Mouse (Mus musculus): ENCODE measurements around the gene Dthd1. TPM values are rescaled to one million over a fixed set of nuclear protein-coding genes. Genes with fewer than 3 reads are reported as not detected.

Gene Dthd1
- not detected in 2 replicates for polyA plus RNA-seq (2012; ENCODE audit: insufficient read depth, insufficient read length, low replicate concordance, missing spikeins)

GRCm38 (mm10) chr5:62813402-62814071, at the start of gene Dthd1:
Gene Dthd1, plus strand, starts transcription at chr5:62813823.
- WGBS: 37% methylated on average over 6 of the region's 6 CpGs
- H3K27ac ChIP-seq (ENCODE audit: insufficient read depth, low read depth, low read length): no peak within 1 kb of the TSS
- H3K4me1 ChIP-seq (ENCODE audit: control insufficient read depth, insufficient read depth, low read length): no peaks in the 10 kb centered on the region
- no peak within 1 kb of the TSS for H3K4me3 ChIP-seq (ENCODE audit: insufficient read depth, low read depth, low read length)
- no peak for TF ChIP-seq CTCF (IDR thresholded peaks at IDR 0.05; ENCODE audit: insufficient read depth, low read depth, low read length)
- TF ChIP-seq POLR2A (IDR thresholded peaks at IDR 0.05; ENCODE audit: insufficient read depth, low read depth, low read length): no peak

GRCm38 (mm10) chr5:62764161-62764560, 49.5 kb upstream of the Dthd1 start:
- no peak overlapping the region for H3K4me3 ChIP-seq (ENCODE audit: insufficient read depth, low read depth, low read length)
- 41% methylated on average over 5 of the region's 5 CpGs for WGBS
- TF ChIP-seq POLR2A (IDR thresholded peaks at IDR 0.05; ENCODE audit: insufficient read depth, low read depth, low read length) (no peak), CTCF (IDR thresholded peaks at IDR 0.05; ENCODE audit: insufficient read depth, low read depth, low read length) (no peak)
- no peak overlapping the region for H3K27ac ChIP-seq (ENCODE audit: insufficient read depth, low read depth, low read length)
- peaks cover 9% of the 10 kb centered on the region for H3K4me1 ChIP-seq (ENCODE audit: control insufficient read depth, insufficient read depth, low read length)

GRCm38 (mm10) chr5:62765459-62765783, 48.2 kb upstream of the Dthd1 start:
- Histone ChIP-seq H3K4me1 (ENCODE audit: control insufficient read depth, insufficient read depth, low read length) (peaks cover 9% of the 10 kb centered on the region), H3K27ac (ENCODE audit: insufficient read depth, low read depth, low read length) (0 out of 2 replicates have a peak overlapping the region, but pooled peaks have one; percentile 65), H3K4me3 (ENCODE audit: insufficient read depth, low read depth, low read length) (peak overlapping the region; percentile 83)
- TF ChIP-seq POLR2A (IDR thresholded peaks at IDR 0.05; ENCODE audit: insufficient read depth, low read depth, low read length) (no peak), CTCF (IDR thresholded peaks at IDR 0.05; ENCODE audit: insufficient read depth, low read depth, low read length) (no peak)
- WGBS: 11% methylated on average over 5 of the region's 5 CpGs

DNA sequence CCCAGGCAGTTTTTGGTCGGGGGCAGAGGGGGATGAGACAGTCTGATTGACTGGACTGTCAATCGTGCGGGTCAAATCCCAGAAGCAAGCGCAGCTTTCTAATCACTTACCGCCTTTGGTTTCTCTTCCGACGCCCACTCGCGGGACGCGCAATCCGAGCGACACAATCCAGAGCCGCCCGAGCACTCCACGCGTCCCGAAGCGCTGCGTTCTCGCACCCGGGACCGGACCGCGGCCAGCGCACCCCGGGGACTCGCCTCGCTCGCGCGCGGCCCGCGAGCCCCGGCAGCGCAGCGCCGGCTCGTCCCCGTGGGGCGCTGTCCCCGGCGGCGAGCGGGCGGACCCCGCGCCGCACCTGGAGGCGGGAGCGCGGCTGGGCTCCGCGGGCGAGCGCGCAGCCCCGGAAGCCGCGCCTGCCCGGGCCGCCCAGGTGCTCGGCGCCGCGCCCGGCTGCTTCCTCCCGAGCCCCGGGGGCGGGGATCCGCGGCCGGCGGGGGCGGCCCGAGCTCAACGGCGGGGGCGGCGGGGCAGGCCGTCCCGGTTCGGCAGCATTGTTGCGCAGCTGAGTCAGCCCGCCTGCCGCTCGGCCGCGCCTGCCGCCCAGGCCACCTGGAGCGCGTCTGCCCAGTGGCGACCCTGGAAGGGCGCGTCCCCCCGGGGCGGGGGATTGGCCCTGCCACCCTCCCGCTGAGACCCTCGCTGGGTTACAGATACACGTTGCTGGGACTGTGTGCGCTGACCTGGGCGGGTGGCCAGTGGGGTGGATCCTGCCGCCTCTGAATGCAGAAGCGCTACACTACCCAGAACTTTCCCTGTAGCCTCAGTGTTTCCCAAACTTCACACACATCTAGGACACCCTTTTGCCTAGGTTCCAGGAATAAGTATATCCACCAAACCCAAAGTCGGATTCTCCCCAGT, 47.6 kb upstream of the Dthd1 start, which contains the start of gene Arap2:
Gene Arap2 (minus strand): TSS at position 376 of the 918 bp plus-strand sequence.
- WGBS: 12% methylated on average over 106 of the region's 106 CpGs
- Histone ChIP-seq H3K4me1 (ENCODE audit: control insufficient read depth, insufficient read depth, low read length) (peaks cover 9% of the 10 kb centered on the region), H3K27ac (ENCODE audit: insufficient read depth, low read depth, low read length) (peak within 1 kb of the TSS; percentile 65; the same call in 1 of the 2 replicates), H3K4me3 (ENCODE audit: insufficient read depth, low read depth, low read length) (peak within 1 kb of the TSS; percentile 83)
- TF ChIP-seq POLR2A (IDR thresholded peaks at IDR 0.05; ENCODE audit: insufficient read depth, low read depth, low read length) (no peak), CTCF (IDR thresholded peaks at IDR 0.05; ENCODE audit: insufficient read depth, low read depth, low read length) (no peak)

- Histone ChIP-seq H3K4me1 (ENCODE audit: control insufficient read depth, insufficient read depth, low read length) (no peaks in the 10 kb centered on the region; the same call in 1 of the 2 replicates), H3K4me3 (ENCODE audit: insufficient read depth, low read depth, low read length) (no peak overlapping the region), H3K27ac (ENCODE audit: insufficient read depth, low read depth, low read length) (no peak overlapping the region)
- TF ChIP-seq CTCF (IDR thresholded peaks at IDR 0.05; ENCODE audit: insufficient read depth, low read depth, low read length): no peak
- WGBS: 88% methylated on average over 11 of the region's 11 CpGs
Measured at GRCm38 (mm10) chr5:62771775-62772599, 41.6 kb upstream of the Dthd1 start.

GRCm38 (mm10) chr5:62777804-62778203, 35.8 kb upstream of the Dthd1 start:
- Histone ChIP-seq H3K4me3 (ENCODE audit: insufficient read depth, low read depth, low read length) (no peak overlapping the region), H3K27ac (ENCODE audit: insufficient read depth, low read depth, low read length) (no peak overlapping the region), H3K4me1 (ENCODE audit: control insufficient read depth, insufficient read depth, low read length) (no peaks in the 10 kb centered on the region)
- WGBS: 50% methylated on average over 8 of the region's 8 CpGs
- no peak for TF ChIP-seq POLR2A (IDR thresholded peaks at IDR 0.05; ENCODE audit: insufficient read depth, low read depth, low read length)
- TF ChIP-seq CTCF (IDR thresholded peaks at IDR 0.05; ENCODE audit: insufficient read depth, low read depth, low read length): no peak

GRCm38 (mm10) chr5:62778682-62779081, 34.9 kb upstream of the Dthd1 start:
- H3K27ac ChIP-seq (ENCODE audit: insufficient read depth, low read depth, low read length): no peak overlapping the region
- H3K4me1 ChIP-seq (ENCODE audit: control insufficient read depth, insufficient read depth, low read length): no peaks in the 10 kb centered on the region
- no peak overlapping the region for H3K4me3 ChIP-seq (ENCODE audit: insufficient read depth, low read depth, low read length)
- TF ChIP-seq CTCF (IDR thresholded peaks at IDR 0.05; ENCODE audit: insufficient read depth, low read depth, low read length) (no peak), POLR2A (IDR thresholded peaks at IDR 0.05; ENCODE audit: insufficient read depth, low read depth, low read length) (no peak)
- 65% methylated on average over 5 of the region's 5 CpGs for WGBS

GRCm38 (mm10) chr5:62786809-62787208, 26.8 kb upstream of the Dthd1 start:
- Histone ChIP-seq H3K4me3 (ENCODE audit: insufficient read depth, low read depth, low read length) (no peak overlapping the region), H3K27ac (ENCODE audit: insufficient read depth, low read depth, low read length) (no peak overlapping the region), H3K4me1 (ENCODE audit: control insufficient read depth, insufficient read depth, low read length) (no peaks in the 10 kb centered on the region)
- 88% methylated on average over 3 of the region's 3 CpGs for WGBS
- TF ChIP-seq CTCF (IDR thresholded peaks at IDR 0.05; ENCODE audit: insufficient read depth, low read depth, low read length): no peak
- no peak for TF ChIP-seq POLR2A (IDR thresholded peaks at IDR 0.05; ENCODE audit: insufficient read depth, low read depth, low read length)

Measured in olfactory bulb, adult 2 months (tissue).